Mouse (Mus musculus) liver, embryonic 15.5 days (tissue): ENCODE data around the gene Sigmar1. TPM values are rescaled to one million over a fixed set of nuclear protein-coding genes. Genes with fewer than 3 reads are reported as not detected.

Experiments
- ATAC-seq: fragments of 200-750 bp; cut with Nextera tagmentation; 2 replicates; pipeline ENCODE4 v1.8.0; 2017; ENCODE audit warnings: moderate number of reproducible peaks, mild to moderate bottlenecking, moderate library complexity; ENCODE audit not compliant: insufficient read depth
- H3K27ac ChIP-seq: fragments of 300-500 bp; sonication (generic); replicated peaks from 2 replicates; pipeline ENCODE4 v1.5.1; 2015; ENCODE audit warnings: mild to moderate bottlenecking, inconsistent platforms
- H3K27me3 ChIP-seq: fragments of 300-500 bp; sonication (generic); 2 replicates; pipeline ENCODE4 v1.6.1; 2015; ENCODE audit warnings: mild to moderate bottlenecking, inconsistent platforms
- H3K36me3 ChIP-seq: fragments of 300-500 bp; sonication (generic); replicated peaks from 2 replicates; pipeline ENCODE4 v1.6.1; 2015; ENCODE audit warnings: moderate library complexity, mild to moderate bottlenecking, inconsistent platforms
- H3K4me1 ChIP-seq: fragments of 300-500 bp; sonication (generic); replicated peaks from 2 replicates; pipeline ENCODE4 v1.6.1; 2015; ENCODE audit warnings: inconsistent platforms
- H3K4me2 ChIP-seq: fragments of 300-500 bp; sonication (generic); 2 replicates; pipeline ENCODE4 v1.6.1; 2015; ENCODE audit warnings: moderate library complexity, mild to moderate bottlenecking, inconsistent platforms
- H3K4me3 ChIP-seq: fragments of 300-500 bp; sonication (generic); replicated peaks from 2 replicates; pipeline ENCODE4 v1.5.1; 2015; ENCODE audit warnings: mild to moderate bottlenecking, inconsistent platforms
- H3K9ac ChIP-seq: fragments of 300-500 bp; sonication (generic); 2 replicates; pipeline ENCODE4 v1.6.1; 2015; ENCODE audit warnings: moderate library complexity, mild to moderate bottlenecking, inconsistent platforms
- H3K9me3 ChIP-seq: fragments of 300-500 bp; sonication (generic); replicated peaks from 2 replicates; pipeline ENCODE4 v1.6.1; 2016; ENCODE audit warnings: inconsistent platforms
- WGBS: fragments of 180-500 bp; shearing (Covaris S2); methylation state at CpG from one replicate; pipeline ENCODE4 v1.1.7; 2015; ENCODE audit warnings: mixed read lengths; ENCODE audit not compliant: insufficient replicate concordance; 5-methylcytosine and 5-hydroxymethylcytosine counted together
- polyA plus RNA-seq: library from polyadenylated mRNA; unstranded; fragments of >200 nt; fragmentation: Nextera tagmentation; extraction: Ambion mirVana; gene quantifications from 2 replicates; pipeline ENCODE4 v1.2.1, GENCODE M21; 2015

Sigmar1 gene
- polyA plus RNA-seq, 1 experiment from 2014 or later, result 47.3 TPM

- no peaks in the 10 kb centered on the region for H3K36me3 ChIP-seq
- ATAC-seq, result no peak
- no peak overlapping the region for H3K4me2 ChIP-seq
- H3K27ac ChIP-seq, result no peak overlapping the region
- peaks cover 26% of the 10 kb centered on the region for H3K4me1 ChIP-seq
- peaks cover 85% of the 10 kb centered on the region for H3K27me3 ChIP-seq
- H3K9ac ChIP-seq, result no peak overlapping the region
- no peak overlapping the region for H3K4me3 ChIP-seq
- WGBS, result 14% methylated on average over 20 of the region's 20 CpGs
- no peaks in the 10 kb centered on the region for H3K9me3 ChIP-seq
Measured at GRCm38 (mm10) chr4:41726826-41727621, 28.9 kb downstream of the Sigmar1 start.

- peaks cover 22% of the 10 kb centered on the region for H3K36me3 ChIP-seq
- H3K4me3 ChIP-seq, result peak within 1 kb of the TSS; percentile 90
- no peaks in the 10 kb centered on the region for H3K9me3 ChIP-seq
- peak within 1 kb of the TSS; percentile 79 for H3K4me2 ChIP-seq
- peak; percentile 90 for ATAC-seq
- peaks cover 24% of the 10 kb centered on the region for H3K4me1 ChIP-seq
- peak within 1 kb of the TSS; percentile 84 for H3K9ac ChIP-seq
- H3K27me3 ChIP-seq, result peaks cover 47% of the 10 kb centered on the region
- 0 out of 2 replicates have a peak within 1 kb of the TSS, but pooled peaks have one; percentile 49 for H3K27ac ChIP-seq
- under 1% methylated on average over 27 of the region's 27 CpGs for WGBS
Measured at GRCm38 (mm10) chr4:41722918-41723351, 33.0 kb downstream of the Sigmar1 start, which contains the start of gene Dctn3. Dctn3 (minus strand) TSS chr4:41723170.

GRCm38 (mm10) chr4:41716834-41717233, 39.1 kb downstream of the Sigmar1 start:
- no peak overlapping the region for H3K9ac ChIP-seq
- no peaks in the 10 kb centered on the region for H3K27me3 ChIP-seq
- no peak overlapping the region for H3K4me3 ChIP-seq
- WGBS, result 73% methylated on average over 6 of the region's 6 CpGs
- peaks cover 27% of the 10 kb centered on the region for H3K4me1 ChIP-seq
- ATAC-seq, result no peak
- no peaks in the 10 kb centered on the region for H3K9me3 ChIP-seq
- H3K4me2 ChIP-seq, result no peak overlapping the region
- H3K36me3 ChIP-seq, result peaks cover 37% of the 10 kb centered on the region
- H3K27ac ChIP-seq, result no peak overlapping the region

GRCm38 (mm10) chr4:41715596-41715995, 40.4 kb downstream of the Sigmar1 start:
- H3K4me3 ChIP-seq, result no peak overlapping the region
- WGBS, result 74% methylated on average over 5 of the region's 5 CpGs
- H3K4me2 ChIP-seq, result no peak overlapping the region
- peaks cover 25% of the 10 kb centered on the region for H3K4me1 ChIP-seq
- H3K9ac ChIP-seq, result no peak overlapping the region
- peaks cover 38% of the 10 kb centered on the region for H3K36me3 ChIP-seq
- no peak for ATAC-seq
- H3K9me3 ChIP-seq, result no peaks in the 10 kb centered on the region
- H3K27me3 ChIP-seq, result no peaks in the 10 kb centered on the region
- H3K27ac ChIP-seq, result no peak overlapping the region

GRCm38 (mm10) chr4:41715082-41715481, 40.9 kb downstream of the Sigmar1 start:
- no peak overlapping the region for H3K4me3 ChIP-seq
- H3K4me1 ChIP-seq, result peaks cover 25% of the 10 kb centered on the region
- H3K9me3 ChIP-seq, result no peaks in the 10 kb centered on the region
- H3K4me2 ChIP-seq, result no peak overlapping the region
- H3K9ac ChIP-seq, result no peak overlapping the region
- H3K36me3 ChIP-seq, result peaks cover 37% of the 10 kb centered on the region
- no peaks in the 10 kb centered on the region for H3K27me3 ChIP-seq
- 65% methylated on average over 8 of the region's 8 CpGs for WGBS
- no peak overlapping the region for H3K27ac ChIP-seq
- no peak for ATAC-seq

- 25% methylated on average over 8 of the region's 8 CpGs for WGBS
- Histone ChIP-seq H3K27me3 (no peaks in the 10 kb centered on the region), H3K9me3 (no peaks in the 10 kb centered on the region), H3K36me3 (peaks cover 29% of the 10 kb centered on the region), H3K4me1 (peaks cover 25% of the 10 kb centered on the region), H3K9ac (peak overlapping the region; percentile 86; the same call in 1 of the 2 replicates), H3K27ac (peak overlapping the region; percentile 51; the same call in 1 of the 2 replicates), H3K4me2 (peak overlapping the region; percentile 85), H3K4me3 (peak overlapping the region; percentile 80)
- no peak for ATAC-seq
Measured at GRCm38 (mm10) chr4:41714276-41714675, 41.7 kb downstream of the Sigmar1 start.

- Histone ChIP-seq H3K27ac (peak within 1 kb of the TSS; percentile 64), H3K27me3 (no peaks in the 10 kb centered on the region), H3K4me2 (peak within 1 kb of the TSS; percentile 85), H3K36me3 (peaks cover 21% of the 10 kb centered on the region), H3K9ac (peak within 1 kb of the TSS; percentile 86), H3K4me3 (peak within 1 kb of the TSS; percentile 80), H3K9me3 (no peaks in the 10 kb centered on the region), H3K4me1 (peaks cover 25% of the 10 kb centered on the region)
- peak; percentile 84 for ATAC-seq
- WGBS, result under 1% methylated on average over 61 of the region's 61 CpGs
Measured at GRCm38 (mm10) chr4:41713197-41714067, 42.5 kb downstream of the Sigmar1 start, which contains the start of gene Rpp25l. Rpp25l (minus strand) TSS chr4:41713534.

GRCm38 (mm10) chr4:41712421-41713196, 43.3 kb downstream of the Sigmar1 start:
- H3K4me3 ChIP-seq, result peak overlapping the region; percentile 80
- H3K9me3 ChIP-seq, result no peaks in the 10 kb centered on the region
- WGBS, result 51% methylated on average over 31 of the region's 31 CpGs
- peaks cover 25% of the 10 kb centered on the region for H3K4me1 ChIP-seq
- peaks cover 13% of the 10 kb centered on the region for H3K36me3 ChIP-seq
- peaks cover 7% of the 10 kb centered on the region; the same call in 1 of the 2 replicates for H3K27me3 ChIP-seq
- peak; percentile 43 for ATAC-seq
- H3K27ac ChIP-seq, result peak overlapping the region; percentile 64
- H3K4me2 ChIP-seq, result peak overlapping the region; percentile 85
- peak overlapping the region; percentile 86 for H3K9ac ChIP-seq

GRCm38 (mm10) chr4:41711705-41712375, 44.1 kb downstream of the Sigmar1 start:
- Histone ChIP-seq H3K27ac (no peak overlapping the region), H3K4me2 (peak overlapping the region; percentile 85), H3K36me3 (peaks cover 8% of the 10 kb centered on the region; the same call in 1 of the 2 replicates), H3K4me1 (peaks cover 25% of the 10 kb centered on the region), H3K27me3 (peaks cover 14% of the 10 kb centered on the region; the same call in 1 of the 2 replicates), H3K9me3 (no peaks in the 10 kb centered on the region), H3K9ac (peak overlapping the region; percentile 86; the same call in 1 of the 2 replicates), H3K4me3 (peak overlapping the region; percentile 80)
- no peak for ATAC-seq
- 81% methylated on average over 16 of the region's 16 CpGs for WGBS

- Histone ChIP-seq H3K4me1 (peaks cover 25% of the 10 kb centered on the region), H3K27me3 (peaks cover 30% of the 10 kb centered on the region), H3K9ac (no peak overlapping the region), H3K27ac (no peak overlapping the region), H3K4me3 (no peak overlapping the region), H3K4me2 (no peak overlapping the region), H3K9me3 (no peaks in the 10 kb centered on the region), H3K36me3 (peaks cover 7% of the 10 kb centered on the region; the same call in 1 of the 2 replicates)
- WGBS, result 60% methylated on average over 4 of the region's 4 CpGs
- ATAC-seq, result no peak
Measured at GRCm38 (mm10) chr4:41710229-41710628, 45.7 kb downstream of the Sigmar1 start.
